Mouse (Mus musculus): ENCODE data around the gene Map7d2. TPM values are rescaled to one million over a fixed set of nuclear protein-coding genes. Genes with fewer than 3 reads are reported as not detected.
"Not testable (repeated sequence)": the region's sequence is repeated elsewhere in the genome, so short reads cannot be mapped to it uniquely, and the experiment has no call there.

Map7d2 gene
- polyA plus RNA-seq, 1 experiment from 2014 or later = 23.7 TPM

GRCm38 (mm10) chrX:159447133-159447532 is 32.8 kb downstream of the Map7d2 start:
- 100% methylated on average over 1 of the region's 1 CpGs for WGBS
- H3K4me1 ChIP-seq (replicated peaks) = no peaks in the 10 kb centered on the region

GRCm38 (mm10) chrX:159459006-159459654 is 44.8 kb downstream of the Map7d2 start:
- Histone ChIP-seq H3K4me1 (replicated peaks) (0 out of 2 replicates have a peak, but pooled peaks cover 4% of the 10 kb centered on the region), H3K4me2 (replicated peaks) (peak overlapping the region; percentile 45), H3K4me3 (replicated peaks) (peak overlapping the region; percentile 26), H3K27ac (peak overlapping the region; percentile 35; the same call in 1 of the 2 replicates), H3K9ac (replicated peaks) (peak overlapping the region; percentile 45; the same call in 1 of the 2 replicates), H3K36me3 (no peaks in the 10 kb centered on the region), H3K27me3 (peaks cover 4% of the 10 kb centered on the region; the same call in 1 of the 2 replicates), H3K9me3 (no peaks in the 10 kb centered on the region)
- 40% methylated on average over 7 of the region's 7 CpGs for WGBS
- peak; percentile 96 for ATAC-seq

More at GRCm38 (mm10) chrX:159447133-159447532, 32.8 kb downstream of the Map7d2 start:
- H3K4me2 ChIP-seq (replicated peaks) = no peak overlapping the region
- no peak overlapping the region for H3K9ac ChIP-seq (replicated peaks)
- no peak overlapping the region for H3K27ac ChIP-seq
- ATAC-seq = no peak
- no peaks in the 10 kb centered on the region for H3K36me3 ChIP-seq
- no peaks in the 10 kb centered on the region for H3K9me3 ChIP-seq
- H3K27me3 ChIP-seq = no peaks in the 10 kb centered on the region
- no peak overlapping the region for H3K4me3 ChIP-seq (replicated peaks)

- Histone ChIP-seq H3K4me2 (replicated peaks) (no peak overlapping the region), H3K4me1 (replicated peaks) (no peaks in the 10 kb centered on the region), H3K4me3 (replicated peaks) (no peak overlapping the region), H3K9me3 (no peaks in the 10 kb centered on the region), H3K36me3 (peaks cover 6% of the 10 kb centered on the region; the same call in 1 of the 2 replicates), H3K9ac (replicated peaks) (no peak overlapping the region), H3K27me3 (no peaks in the 10 kb centered on the region), H3K27ac (no peak overlapping the region)
- no peak for ATAC-seq
- WGBS = 100% methylated on average over 1 of the region's 1 CpGs
Measured at GRCm38 (mm10) chrX:159474799-159475198, 60.4 kb downstream of the Map7d2 start.

- ATAC-seq; H3K4me3 ChIP-seq (replicated peaks); H3K9me3 ChIP-seq; H3K4me2 ChIP-seq (replicated peaks); H3K4me1 ChIP-seq (replicated peaks); H3K36me3 ChIP-seq; H3K27ac ChIP-seq; H3K9ac ChIP-seq (replicated peaks); H3K27me3 ChIP-seq: not testable (repeated sequence)
- 80% methylated on average over 4 of the region's 4 CpGs for WGBS
Measured at GRCm38 (mm10) chrX:159478243-159478940, 64.0 kb downstream of the Map7d2 start.

- no peaks in the 10 kb centered on the region for H3K27me3 ChIP-seq
- no peaks in the 10 kb centered on the region for H3K9me3 ChIP-seq
- no peak overlapping the region for H3K27ac ChIP-seq
- H3K4me2 ChIP-seq (replicated peaks) = no peak overlapping the region
- H3K9ac ChIP-seq (replicated peaks) = no peak overlapping the region
- no peaks in the 10 kb centered on the region for H3K36me3 ChIP-seq
- H3K4me3 ChIP-seq (replicated peaks) = no peak overlapping the region
- no peaks in the 10 kb centered on the region for H3K4me1 ChIP-seq (replicated peaks)
- 76% methylated on average over 1 of the region's 1 CpGs for WGBS
- no peak for ATAC-seq
Measured at GRCm38 (mm10) chrX:159484247-159484646, 69.9 kb downstream of the Map7d2 start.

- no peak for ATAC-seq
- Histone ChIP-seq H3K4me3 (replicated peaks) (no peak overlapping the region), H3K9ac (replicated peaks) (no peak overlapping the region), H3K4me2 (replicated peaks) (no peak overlapping the region), H3K9me3 (no peaks in the 10 kb centered on the region), H3K27ac (no peak overlapping the region), H3K36me3 (no peaks in the 10 kb centered on the region), H3K4me1 (replicated peaks) (no peaks in the 10 kb centered on the region), H3K27me3 (no peaks in the 10 kb centered on the region)
- WGBS = 60% methylated on average over 2 of the region's 2 CpGs
Measured at GRCm38 (mm10) chrX:159503181-159503580, 88.8 kb downstream of the Map7d2 start.

GRCm38 (mm10) chrX:159508331-159509036 is 94.1 kb downstream of the Map7d2 start:
- no peak overlapping the region for H3K9ac ChIP-seq (replicated peaks)
- no peaks in the 10 kb centered on the region for H3K36me3 ChIP-seq
- H3K4me2 ChIP-seq (replicated peaks) = no peak overlapping the region
- WGBS = 68% methylated on average over 19 of the region's 19 CpGs
- no peak overlapping the region for H3K27ac ChIP-seq
- no peaks in the 10 kb centered on the region for H3K4me1 ChIP-seq (replicated peaks)
- H3K4me3 ChIP-seq (replicated peaks) = no peak overlapping the region
- no peaks in the 10 kb centered on the region; the same call in 1 of the 2 replicates for H3K27me3 ChIP-seq
- no peak for ATAC-seq
- no peaks in the 10 kb centered on the region for H3K9me3 ChIP-seq

GRCm38 (mm10) chrX:159509042-159509441 is 94.7 kb downstream of the Map7d2 start:
- ATAC-seq = no peak

GRCm38 (mm10) chrX:159509847-159510715 is 95.7 kb downstream of the Map7d2 start:
- no peak overlapping the region for H3K27ac ChIP-seq
- H3K9ac ChIP-seq (replicated peaks) = no peak overlapping the region
- H3K9me3 ChIP-seq = no peaks in the 10 kb centered on the region
- WGBS = 80% methylated on average over 19 of the region's 19 CpGs
- H3K27me3 ChIP-seq = no peaks in the 10 kb centered on the region; the same call in 1 of the 2 replicates
- no peak overlapping the region for H3K4me3 ChIP-seq (replicated peaks)
- no peaks in the 10 kb centered on the region for H3K4me1 ChIP-seq (replicated peaks)
- H3K36me3 ChIP-seq = no peaks in the 10 kb centered on the region
- ATAC-seq = no peak
- no peak overlapping the region for H3K4me2 ChIP-seq (replicated peaks)

More at GRCm38 (mm10) chrX:159509042-159509441, 94.7 kb downstream of the Map7d2 start:
- Histone ChIP-seq H3K4me2 (replicated peaks) (no peak overlapping the region), H3K27me3 (no peaks in the 10 kb centered on the region; the same call in 1 of the 2 replicates), H3K9ac (replicated peaks) (no peak overlapping the region), H3K36me3 (no peaks in the 10 kb centered on the region), H3K4me1 (replicated peaks) (no peaks in the 10 kb centered on the region), H3K4me3 (replicated peaks) (no peak overlapping the region), H3K9me3 (no peaks in the 10 kb centered on the region), H3K27ac (no peak overlapping the region)
- WGBS = 83% methylated on average over 4 of the region's 4 CpGs

- WGBS = 77% methylated on average over 9 of the region's 9 CpGs
Measured at GRCm38 (mm10) chrX:159510716-159511051, 96.3 kb downstream of the Map7d2 start.

GRCm38 (mm10) chrX:159515599-159515998 is 101.2 kb downstream of the Map7d2 start:
- no peak for ATAC-seq
- no peak overlapping the region for H3K4me3 ChIP-seq (replicated peaks)
- no peaks in the 10 kb centered on the region for H3K4me1 ChIP-seq (replicated peaks)
- WGBS = 89% methylated on average over 6 of the region's 6 CpGs
- no peak overlapping the region for H3K27ac ChIP-seq
- H3K9me3 ChIP-seq = no peaks in the 10 kb centered on the region
- no peak overlapping the region for H3K9ac ChIP-seq (replicated peaks)
- H3K4me2 ChIP-seq (replicated peaks) = no peak overlapping the region
- H3K27me3 ChIP-seq = no peaks in the 10 kb centered on the region; the same call in 1 of the 2 replicates
- H3K36me3 ChIP-seq = no peaks in the 10 kb centered on the region

More at GRCm38 (mm10) chrX:159510716-159511051, 96.3 kb downstream of the Map7d2 start:
- Histone ChIP-seq H3K36me3 (no peaks in the 10 kb centered on the region), H3K27ac (no peak overlapping the region), H3K9me3 (no peaks in the 10 kb centered on the region), H3K9ac (replicated peaks) (no peak overlapping the region), H3K27me3 (no peaks in the 10 kb centered on the region; the same call in 1 of the 2 replicates), H3K4me3 (replicated peaks) (no peak overlapping the region), H3K4me1 (replicated peaks) (no peaks in the 10 kb centered on the region), H3K4me2 (replicated peaks) (no peak overlapping the region)
- no peak for ATAC-seq

Measured in midbrain, embryonic 13.5 days (tissue).